Mouse (Mus musculus): ENCODE measurements at regions not wholly inside any gene's neighbourhood (a gene's known extent, or its start where the extent isn't known, plus 50 kb on each side); places are given as distances from the start of the nearest gene placed in this dataset.

DNA sequence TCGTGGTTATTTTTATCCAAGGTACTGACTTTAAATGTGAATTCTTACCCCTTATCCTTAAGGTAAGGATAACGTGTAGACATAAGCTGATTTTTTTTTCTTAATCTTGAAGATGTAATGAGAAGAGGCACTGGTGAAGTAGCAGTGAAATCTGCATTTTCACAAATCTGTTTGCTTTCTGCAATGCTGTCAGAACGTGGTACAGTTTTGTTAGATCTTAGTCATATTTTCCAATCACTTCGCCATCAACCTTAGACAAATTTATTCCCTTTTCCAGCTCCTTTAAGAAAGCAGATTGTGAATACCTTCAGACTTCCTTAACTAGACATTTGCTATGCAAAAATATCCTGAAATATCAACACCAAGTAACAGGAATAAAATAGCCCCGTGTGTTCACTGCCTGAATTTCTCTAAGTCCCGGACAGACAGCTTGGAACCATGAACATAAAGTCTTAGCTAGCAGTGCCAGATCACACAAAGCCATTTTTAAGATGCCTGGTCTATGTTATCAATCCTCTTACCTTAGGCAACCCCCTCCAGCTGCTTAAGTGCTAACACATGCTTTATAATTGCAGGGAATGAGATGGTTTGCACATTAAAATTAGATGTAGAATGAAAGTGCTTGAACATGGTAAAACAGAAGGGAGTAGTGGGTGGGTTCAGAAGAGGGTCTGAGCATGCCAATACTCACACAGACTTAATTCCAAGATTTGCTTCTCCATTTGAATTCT, 202.7 kb downstream of the Ptprc start:
- TF ChIP-seq GATA1 (IDR thresholded peaks at IDR 0.05; ENCODE audit: borderline replicate concordance, low read length) (no peak), FLI1 (IDR thresholded peaks at IDR 0.05; ENCODE audit: low read length) (no peak)
